Mouse (Mus musculus) liver, embryonic 15.5 days (tissue): ENCODE data around the gene Gm38394. TPM values are rescaled to one million over a fixed set of nuclear protein-coding genes. Genes with fewer than 3 reads are reported as not detected.
"Not testable (repeated sequence)": the region's sequence is repeated elsewhere in the genome, so short reads cannot be mapped to it uniquely, and the experiment has no call there.

Experiments used
- ATAC-seq: fragments of 200-750 bp; cut with Nextera tagmentation; 2 replicates; pipeline ENCODE4 v1.8.0; 2017; ENCODE audit warnings: moderate number of reproducible peaks, mild to moderate bottlenecking, moderate library complexity; ENCODE audit not compliant: insufficient read depth
- H3K27ac ChIP-seq: fragments of 300-500 bp; sonication (generic); replicated peaks from 2 replicates; pipeline ENCODE4 v1.5.1; 2015; ENCODE audit warnings: mild to moderate bottlenecking, inconsistent platforms
- H3K27me3 ChIP-seq: fragments of 300-500 bp; sonication (generic); 2 replicates; pipeline ENCODE4 v1.6.1; 2015; ENCODE audit warnings: mild to moderate bottlenecking, inconsistent platforms
- H3K36me3 ChIP-seq: fragments of 300-500 bp; sonication (generic); replicated peaks from 2 replicates; pipeline ENCODE4 v1.6.1; 2015; ENCODE audit warnings: moderate library complexity, mild to moderate bottlenecking, inconsistent platforms
- H3K4me1 ChIP-seq: fragments of 300-500 bp; sonication (generic); replicated peaks from 2 replicates; pipeline ENCODE4 v1.6.1; 2015; ENCODE audit warnings: inconsistent platforms
- H3K4me2 ChIP-seq: fragments of 300-500 bp; sonication (generic); 2 replicates; pipeline ENCODE4 v1.6.1; 2015; ENCODE audit warnings: moderate library complexity, mild to moderate bottlenecking, inconsistent platforms
- H3K4me3 ChIP-seq: fragments of 300-500 bp; sonication (generic); replicated peaks from 2 replicates; pipeline ENCODE4 v1.5.1; 2015; ENCODE audit warnings: mild to moderate bottlenecking, inconsistent platforms
- H3K9ac ChIP-seq: fragments of 300-500 bp; sonication (generic); 2 replicates; pipeline ENCODE4 v1.6.1; 2015; ENCODE audit warnings: moderate library complexity, mild to moderate bottlenecking, inconsistent platforms
- H3K9me3 ChIP-seq: fragments of 300-500 bp; sonication (generic); replicated peaks from 2 replicates; pipeline ENCODE4 v1.6.1; 2016; ENCODE audit warnings: inconsistent platforms
- WGBS: fragments of 180-500 bp; shearing (Covaris S2); methylation state at CpG from one replicate; pipeline ENCODE4 v1.1.7; 2015; ENCODE audit warnings: mixed read lengths; ENCODE audit not compliant: insufficient replicate concordance; 5-methylcytosine and 5-hydroxymethylcytosine counted together
- polyA plus RNA-seq: library from polyadenylated mRNA; unstranded; fragments of >200 nt; fragmentation: Nextera tagmentation; extraction: Ambion mirVana; gene quantifications from 2 replicates; pipeline ENCODE4 v1.2.1, GENCODE M21; 2015

The Gm38394 gene
- polyA plus RNA-seq, 1 experiment from 2014 or later, result 1.3 TPM

GRCm38 (mm10) chr1:133689897-133690296 lies 28.8 kb upstream of the Gm38394 start, which contains the start of gene Lax1:
TSS of gene Lax1 (minus strand) at chr1:133690108.
- H3K4me3 ChIP-seq, result no peak within 1 kb of the TSS
- no peak within 1 kb of the TSS for H3K9ac ChIP-seq
- H3K9me3 ChIP-seq, result no peaks in the 10 kb centered on the region
- H3K4me2 ChIP-seq, result no peak within 1 kb of the TSS
- H3K27ac ChIP-seq, result no peak within 1 kb of the TSS
- ATAC-seq, result no peak
- no peaks in the 10 kb centered on the region; the same call in 1 of the 2 replicates for H3K27me3 ChIP-seq
- H3K4me1 ChIP-seq, result peaks cover 21% of the 10 kb centered on the region
- WGBS, result 13% methylated on average over 6 of the region's 6 CpGs
- no peaks in the 10 kb centered on the region for H3K36me3 ChIP-seq

DNA sequence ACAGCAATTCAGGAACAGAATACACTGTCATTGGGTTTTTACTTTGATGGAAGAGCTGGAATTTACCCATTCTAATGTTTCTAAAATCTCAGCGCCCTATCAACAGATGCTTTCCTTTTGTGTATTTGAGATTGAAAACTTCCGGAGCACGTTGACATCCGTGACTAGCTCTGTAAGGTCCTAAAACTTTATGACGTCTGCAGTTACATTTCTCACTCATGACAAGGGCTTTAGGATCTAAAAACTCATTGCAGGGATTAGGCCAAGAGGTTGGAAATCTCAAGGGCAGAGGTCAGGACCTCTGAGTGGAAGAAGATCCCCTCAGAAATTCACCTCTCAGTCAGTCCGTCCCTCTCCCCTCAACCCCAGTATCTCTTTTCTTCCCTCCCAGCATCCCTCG lies 27.2 kb upstream of the Gm38394 start:
- WGBS, result 68% methylated on average over 7 of the region's 7 CpGs

DNA sequence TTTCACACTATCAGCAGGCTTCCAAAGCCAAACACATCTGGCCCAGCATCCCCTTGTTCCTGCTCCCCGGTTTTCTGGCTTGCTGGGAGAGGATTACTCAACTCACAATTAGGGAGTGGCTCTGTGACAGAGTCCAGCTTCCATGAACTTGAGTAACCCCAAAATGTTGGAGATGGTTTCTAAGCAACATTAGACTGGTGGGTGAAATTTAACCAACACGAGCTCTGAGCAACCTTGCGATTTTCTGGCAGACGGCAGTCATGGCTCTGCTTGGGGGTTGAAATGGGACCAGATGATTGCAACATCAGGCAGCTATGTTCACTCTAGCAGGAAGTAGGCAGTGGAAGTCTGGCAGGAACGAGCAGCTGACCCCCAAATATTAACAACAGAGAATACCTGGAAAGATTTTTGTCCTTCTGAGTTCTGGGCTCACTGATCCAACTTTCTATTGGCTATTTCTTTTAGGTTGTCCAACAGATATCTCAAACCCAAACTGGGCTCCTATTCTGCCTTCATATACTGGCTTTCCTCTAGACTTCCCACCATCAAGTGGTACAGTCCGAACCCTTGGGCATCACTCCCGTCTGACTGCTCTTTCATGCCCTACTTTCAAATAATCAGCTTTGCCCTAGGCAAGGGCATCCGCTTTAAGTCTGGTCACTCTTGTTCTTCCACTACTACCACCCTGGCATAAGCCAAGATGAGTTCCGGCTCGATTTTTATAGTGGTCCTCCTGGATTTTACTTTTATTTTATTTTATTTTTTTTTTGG lies 24.8 kb upstream of the Gm38394 start:
- H3K9ac ChIP-seq, result no peak overlapping the region
- no peak overlapping the region for H3K4me2 ChIP-seq

More for the DNA sequence above, 27.2 kb upstream of the Gm38394 start:
- Histone ChIP-seq H3K9me3 (no peaks in the 10 kb centered on the region), H3K4me3 (no peak overlapping the region), H3K4me2 (no peak overlapping the region), H3K36me3 (no peaks in the 10 kb centered on the region), H3K27ac (no peak overlapping the region), H3K27me3 (no peaks in the 10 kb centered on the region; the same call in 1 of the 2 replicates), H3K9ac (no peak overlapping the region), H3K4me1 (peaks cover 9% of the 10 kb centered on the region)
- no peak for ATAC-seq

DNA sequence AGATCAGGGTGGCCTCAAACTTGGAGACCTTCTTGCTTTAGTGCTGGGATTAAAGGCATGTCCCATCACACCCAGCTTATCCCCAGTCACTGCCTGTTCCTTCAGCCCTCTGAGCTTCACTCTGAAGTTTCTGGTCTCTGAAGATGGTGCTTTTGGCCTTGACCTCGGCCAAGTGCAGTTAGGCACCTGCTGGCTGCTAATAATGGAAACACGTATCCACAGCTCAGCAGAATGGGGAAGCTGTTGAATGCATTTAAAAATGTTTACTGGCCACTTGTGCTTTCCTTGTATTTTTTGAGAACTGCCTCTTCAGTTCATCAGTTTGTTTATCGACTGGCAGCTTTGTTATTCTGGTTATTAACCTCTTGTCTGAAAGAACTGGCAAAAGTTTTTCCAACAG lies 10.7 kb upstream of the Gm38394 start:
- H3K4me2 ChIP-seq, result no peak overlapping the region
- WGBS, result 38% methylated on average over 3 of the region's 3 CpGs
- peaks cover 4% of the 10 kb centered on the region; the same call in 1 of the 2 replicates for H3K27me3 ChIP-seq
- H3K4me3 ChIP-seq, result no peak overlapping the region
- ATAC-seq, result no peak
- no peaks in the 10 kb centered on the region for H3K9me3 ChIP-seq
- no peaks in the 10 kb centered on the region for H3K4me1 ChIP-seq
- H3K9ac ChIP-seq, result no peak overlapping the region
- H3K36me3 ChIP-seq, result no peaks in the 10 kb centered on the region
- no peak overlapping the region for H3K27ac ChIP-seq

More for the DNA sequence above, 24.8 kb upstream of the Gm38394 start:
- no peak overlapping the region for H3K4me3 ChIP-seq
- no peaks in the 10 kb centered on the region for H3K36me3 ChIP-seq
- ATAC-seq, result peak; percentile 84
- H3K4me1 ChIP-seq, result peaks cover 6% of the 10 kb centered on the region
- H3K27me3 ChIP-seq, result no peaks in the 10 kb centered on the region; the same call in 1 of the 2 replicates
- no peaks in the 10 kb centered on the region for H3K9me3 ChIP-seq
- peak overlapping the region; percentile 48 for H3K27ac ChIP-seq
- WGBS, result 63% methylated on average over 10 of the region's 10 CpGs

DNA sequence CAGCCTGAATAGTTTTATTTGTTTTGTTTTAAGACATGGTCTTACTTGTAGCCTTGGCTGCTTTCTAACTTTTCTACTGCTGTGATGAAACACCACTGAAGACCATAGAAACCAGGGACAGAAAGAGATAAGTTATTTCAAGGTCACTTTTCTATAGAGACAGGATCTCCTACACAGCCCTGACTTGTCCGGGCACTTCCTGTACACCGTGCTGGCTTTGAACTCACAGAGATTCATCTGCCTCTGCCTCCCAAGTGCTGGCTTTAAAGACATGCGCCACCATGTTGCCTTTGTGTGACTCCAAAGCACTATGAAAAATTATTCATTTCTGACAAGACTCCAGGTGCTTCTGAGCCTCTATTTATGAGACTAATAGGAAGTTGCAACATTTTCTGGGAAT lies 10.1 kb upstream of the Gm38394 start:
- 53% methylated on average over 3 of the region's 3 CpGs for WGBS
- H3K9ac ChIP-seq, result no peak overlapping the region
- H3K9me3 ChIP-seq, result no peaks in the 10 kb centered on the region
- H3K36me3 ChIP-seq, result no peaks in the 10 kb centered on the region
- H3K4me2 ChIP-seq, result no peak overlapping the region
- no peaks in the 10 kb centered on the region for H3K4me1 ChIP-seq
- peaks cover 4% of the 10 kb centered on the region; the same call in 1 of the 2 replicates for H3K27me3 ChIP-seq
- H3K27ac ChIP-seq, result no peak overlapping the region
- no peak for ATAC-seq
- H3K4me3 ChIP-seq, result no peak overlapping the region

- no peak overlapping the region for H3K4me2 ChIP-seq
- H3K27ac ChIP-seq, result no peak overlapping the region
- WGBS, result 36% methylated on average over 6 of the region's 6 CpGs
Measured at GRCm38 (mm10) chr1:133670776-133671175, 9.7 kb upstream of the Gm38394 start.

DNA sequence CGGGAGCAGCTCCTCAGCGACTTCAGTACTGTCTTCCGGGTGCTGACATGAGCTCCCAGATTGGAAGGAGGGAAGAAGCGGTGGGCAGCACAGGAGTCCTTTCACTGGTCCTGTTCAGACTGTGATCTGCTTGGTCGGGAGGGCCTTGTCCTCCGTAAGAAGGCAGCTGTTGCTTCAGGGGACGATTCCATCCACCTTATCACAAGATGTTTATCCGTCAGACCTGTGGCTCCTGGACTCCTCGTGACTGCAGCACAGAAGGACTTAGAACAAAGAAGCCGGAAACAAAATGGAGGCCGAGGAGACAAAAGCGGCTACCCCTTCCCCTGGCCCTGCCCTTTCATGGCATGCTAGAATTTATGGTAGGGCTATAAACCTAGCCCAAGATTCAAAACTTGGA lies 9.1 kb upstream of the Gm38394 start:
- Histone ChIP-seq H3K27me3 (peaks cover 4% of the 10 kb centered on the region; the same call in 1 of the 2 replicates), H3K27ac (no peak overlapping the region), H3K9ac (no peak overlapping the region), H3K4me2 (no peak overlapping the region), H3K36me3 (no peaks in the 10 kb centered on the region), H3K9me3 (no peaks in the 10 kb centered on the region), H3K4me1 (no peaks in the 10 kb centered on the region), H3K4me3 (no peak overlapping the region)
- 63% methylated on average over 12 of the region's 12 CpGs for WGBS
- no peak for ATAC-seq

More at GRCm38 (mm10) chr1:133670776-133671175, 9.7 kb upstream of the Gm38394 start:
- H3K4me1 ChIP-seq, result no peaks in the 10 kb centered on the region
- no peak overlapping the region for H3K4me3 ChIP-seq
- peaks cover 4% of the 10 kb centered on the region; the same call in 1 of the 2 replicates for H3K27me3 ChIP-seq
- no peaks in the 10 kb centered on the region for H3K36me3 ChIP-seq
- no peak overlapping the region for H3K9ac ChIP-seq
- no peak for ATAC-seq
- no peaks in the 10 kb centered on the region for H3K9me3 ChIP-seq

DNA sequence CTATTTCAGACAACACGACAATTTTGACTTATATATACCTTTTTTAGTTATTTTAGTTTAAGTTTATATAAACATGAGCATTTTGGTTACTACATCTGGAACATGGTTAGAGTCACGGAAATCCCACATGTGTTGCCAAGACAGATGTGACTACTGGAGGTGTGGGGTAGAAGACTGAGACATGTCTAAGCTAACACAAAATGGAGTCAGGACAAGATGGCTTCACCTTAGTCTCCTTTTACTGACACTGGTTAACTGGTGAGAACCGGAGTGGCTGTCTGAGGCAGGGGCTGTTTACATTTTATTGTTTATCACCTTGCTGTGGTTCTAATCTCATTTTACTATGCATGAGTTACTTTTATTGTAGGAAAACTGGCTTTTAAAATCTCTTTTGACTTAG lies 7.5 kb upstream of the Gm38394 start:
- Histone ChIP-seq H3K27ac (no peak overlapping the region), H3K27me3 (no peaks in the 10 kb centered on the region), H3K9ac (no peak overlapping the region), H3K4me3 (no peak overlapping the region), H3K4me1 (peaks cover 6% of the 10 kb centered on the region; the same call in 1 of the 2 replicates), H3K9me3 (no peaks in the 10 kb centered on the region), H3K4me2 (no peak overlapping the region), H3K36me3 (no peaks in the 10 kb centered on the region)
- no peak for ATAC-seq
- 72% methylated on average over 3 of the region's 3 CpGs for WGBS

DNA sequence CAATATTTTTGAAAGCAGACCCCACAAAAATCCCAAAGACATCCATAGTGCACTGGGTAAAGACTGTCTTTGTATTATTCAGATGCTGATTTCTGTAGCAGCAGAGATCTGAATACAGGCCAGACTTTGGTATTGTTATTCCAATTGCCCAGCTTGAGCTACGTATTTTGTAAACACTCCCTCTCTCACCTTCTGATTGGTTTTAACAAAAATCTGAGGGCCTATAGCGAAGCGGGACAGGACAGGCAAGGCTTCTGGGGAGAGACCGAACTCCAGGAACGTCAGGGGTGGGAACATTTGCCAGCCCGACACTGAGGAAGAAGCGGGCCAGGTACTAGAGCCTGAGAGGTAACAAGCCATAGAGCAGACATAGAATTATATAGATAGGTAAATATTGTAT lies 6.6 kb upstream of the Gm38394 start:
- Histone ChIP-seq H3K9ac (no peak overlapping the region), H3K27me3 (no peaks in the 10 kb centered on the region), H3K36me3 (no peaks in the 10 kb centered on the region), H3K27ac (no peak overlapping the region), H3K9me3 (no peaks in the 10 kb centered on the region), H3K4me3 (no peak overlapping the region), H3K4me2 (no peak overlapping the region), H3K4me1 (peaks cover 6% of the 10 kb centered on the region; the same call in 1 of the 2 replicates)
- 79% methylated on average over 7 of the region's 7 CpGs for WGBS
- no peak for ATAC-seq

- not testable (repeated sequence) for H3K4me3 ChIP-seq, H3K27ac ChIP-seq, H3K9me3 ChIP-seq, H3K27me3 ChIP-seq, ATAC-seq, H3K4me1 ChIP-seq, H3K9ac ChIP-seq, H3K36me3 ChIP-seq
- WGBS, result 63% methylated on average over 7 of the region's 8 CpGs
- 0 out of 2 replicates have a peak overlapping the region, but pooled peaks have one; percentile 41 for H3K4me2 ChIP-seq
Measured at GRCm38 (mm10) chr1:133665713-133666112, 4.6 kb upstream of the Gm38394 start.

DNA sequence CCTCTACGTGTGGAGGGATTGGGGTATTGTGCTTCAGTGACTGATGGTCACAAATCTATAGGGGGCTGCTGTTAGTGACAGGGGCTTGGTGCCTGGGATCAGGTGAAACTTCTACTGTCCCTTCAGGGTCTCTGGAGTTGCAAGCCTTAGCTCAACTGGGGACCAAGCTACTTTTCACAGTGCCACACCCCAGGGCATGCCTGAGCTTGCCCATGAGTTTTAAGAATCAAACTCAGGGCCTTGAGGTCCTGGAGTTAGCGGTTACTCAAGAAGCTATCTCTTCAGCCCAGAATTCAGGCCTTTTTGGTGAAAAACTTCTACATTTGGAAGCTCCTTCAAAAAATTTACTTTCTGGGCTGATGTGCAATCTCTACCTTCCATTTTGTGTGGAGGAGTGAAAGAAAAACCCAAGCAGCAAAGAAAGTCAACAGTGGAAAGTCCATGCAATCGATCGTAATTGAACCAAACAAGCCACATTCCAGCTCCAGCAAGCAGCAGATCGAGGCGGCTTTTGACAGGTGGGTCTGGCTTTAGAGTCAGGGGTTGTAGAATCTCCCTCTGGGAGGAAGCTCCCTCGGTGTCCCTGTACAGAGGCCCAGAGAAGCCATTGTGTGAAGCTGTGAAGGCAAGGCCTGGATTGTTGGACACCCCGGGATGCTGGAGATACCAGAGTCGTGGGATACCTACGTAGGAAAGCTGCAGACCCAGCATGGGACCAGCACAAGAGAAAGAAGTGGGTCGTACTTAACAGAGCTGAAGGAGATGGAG lies 3.3 kb upstream of the Gm38394 start:
- H3K9ac ChIP-seq, result no peak overlapping the region
- peak overlapping the region; percentile 41 for H3K4me2 ChIP-seq
- H3K36me3 ChIP-seq, result peaks cover 3% of the 10 kb centered on the region; the same call in 1 of the 2 replicates
- ATAC-seq, result no peak
- no peaks in the 10 kb centered on the region for H3K9me3 ChIP-seq
- no peaks in the 10 kb centered on the region for H3K27me3 ChIP-seq
- peaks cover 16% of the 10 kb centered on the region for H3K4me1 ChIP-seq
- H3K4me3 ChIP-seq, result peak overlapping the region; percentile 34
- 60% methylated on average over 11 of the region's 11 CpGs for WGBS
- H3K27ac ChIP-seq, result peak overlapping the region; percentile 67
